Mouse (Mus musculus) neural tube, embryonic 14.5 days (tissue): ENCODE measurements at regions not wholly inside any gene's neighbourhood (a gene's known extent, or its start where the extent isn't known, plus 50 kb on each side); places are given as distances from the start of the nearest gene placed in this dataset.

Experiments
- ATAC-seq: fragments of 200-750 bp; cut with Nextera tagmentation; 2 replicates; pipeline ENCODE4 v1.8.0; 2017; ENCODE audit warnings: low read depth, mild to moderate bottlenecking, moderate TSS enrichment, moderate library complexity
- H3K27ac ChIP-seq: fragments of 300-500 bp; sonication (generic); 2 replicates; pipeline ENCODE4 v1.5.1; 2014; ENCODE audit warnings: low read depth, mild to moderate bottlenecking, control low read depth, low read length, moderate library complexity, mixed read lengths
- H3K27me3 ChIP-seq: fragments of 300-500 bp; sonication (generic); 2 replicates; pipeline ENCODE4 v1.6.1; 2014; ENCODE audit warnings: low read length; ENCODE audit not compliant: control insufficient read depth, insufficient read depth
- H3K36me3 ChIP-seq: fragments of 300-500 bp; sonication (generic); 2 replicates; pipeline ENCODE4 v1.6.1; 2014; ENCODE audit warnings: low read length, mixed read lengths; ENCODE audit not compliant: control insufficient read depth, insufficient read depth
- H3K4me1 ChIP-seq: fragments of 300-500 bp; sonication (generic); 2 replicates; pipeline ENCODE4 v1.6.1; 2014; ENCODE audit warnings: low read length; ENCODE audit not compliant: control insufficient read depth, insufficient read depth
- H3K4me2 ChIP-seq: fragments of 300-500 bp; sonication (generic); 2 replicates; pipeline ENCODE4 v1.6.1; 2014; ENCODE audit warnings: mild to moderate bottlenecking, low read depth, low read length, control low read depth
- H3K4me3 ChIP-seq: fragments of 300-500 bp; sonication (generic); 2 replicates; pipeline ENCODE4 v1.5.1; 2014; ENCODE audit warnings: low read depth, low read length, control low read depth, mixed read lengths
- H3K9ac ChIP-seq: fragments of 300-500 bp; sonication (generic); replicated peaks from 2 replicates; pipeline ENCODE4 v1.6.1; 2014; ENCODE audit warnings: low read depth, mild to moderate bottlenecking, control low read depth, low read length, mixed read lengths
- H3K9me3 ChIP-seq: fragments of 300-500 bp; sonication (generic); 2 replicates; pipeline ENCODE4 v1.6.1; 2016; ENCODE audit warnings: low read length; ENCODE audit not compliant: control insufficient read depth
- WGBS: fragments of 180-500 bp; shearing (Covaris S2); extraction: QIAGEN DNeasy Blood & Tissue Kit; methylation state at CpG from one replicate; pipeline ENCODE4 v1.1.7; 2014; 5-methylcytosine and 5-hydroxymethylcytosine counted together

GRCm38 (mm10) chr10:98496254-98496653 is 418.0 kb upstream of the Atp2b1 start:
- 76% methylated on average over 4 of the region's 4 CpGs for WGBS
- Histone ChIP-seq H3K4me3 (no peak overlapping the region), H3K27me3 (no peaks in the 10 kb centered on the region), H3K4me1 (no peaks in the 10 kb centered on the region), H3K4me2 (no peak overlapping the region), H3K36me3 (no peaks in the 10 kb centered on the region), H3K9ac (no peak overlapping the region), H3K27ac (no peak overlapping the region), H3K9me3 (no peaks in the 10 kb centered on the region)
- no peak for ATAC-seq

GRCm38 (mm10) chr10:98500315-98500714 is 413.9 kb upstream of the Atp2b1 start:
- ATAC-seq: no peak
- H3K36me3 ChIP-seq: no peaks in the 10 kb centered on the region
- WGBS: 98% methylated on average over 4 of the region's 4 CpGs

GRCm38 (mm10) chr10:98501566-98501965 is 412.6 kb upstream of the Atp2b1 start:
- Histone ChIP-seq H3K27me3 (no peaks in the 10 kb centered on the region), H3K27ac (no peak overlapping the region), H3K4me2 (no peak overlapping the region), H3K4me3 (no peak overlapping the region), H3K4me1 (no peaks in the 10 kb centered on the region), H3K36me3 (no peaks in the 10 kb centered on the region), H3K9me3 (no peaks in the 10 kb centered on the region), H3K9ac (no peak overlapping the region)
- WGBS: 82% methylated on average over 5 of the region's 5 CpGs
- no peak for ATAC-seq

More at GRCm38 (mm10) chr10:98500315-98500714, 413.9 kb upstream of the Atp2b1 start:
- Histone ChIP-seq H3K4me1 (no peaks in the 10 kb centered on the region), H3K9ac (no peak overlapping the region), H3K27me3 (no peaks in the 10 kb centered on the region), H3K27ac (no peak overlapping the region), H3K4me3 (no peak overlapping the region), H3K4me2 (no peak overlapping the region), H3K9me3 (no peaks in the 10 kb centered on the region)

GRCm38 (mm10) chr10:98504524-98504923 is 409.7 kb upstream of the Atp2b1 start:
- 87% methylated on average over 3 of the region's 3 CpGs for WGBS
- Histone ChIP-seq H3K4me3 (no peak overlapping the region), H3K36me3 (no peaks in the 10 kb centered on the region), H3K9ac (no peak overlapping the region), H3K4me2 (no peak overlapping the region), H3K4me1 (no peaks in the 10 kb centered on the region), H3K9me3 (no peaks in the 10 kb centered on the region), H3K27me3 (no peaks in the 10 kb centered on the region), H3K27ac (no peak overlapping the region)
- no peak for ATAC-seq

- Histone ChIP-seq H3K27me3 (no peaks in the 10 kb centered on the region), H3K27ac (no peak overlapping the region), H3K4me1 (no peaks in the 10 kb centered on the region), H3K4me3 (no peak overlapping the region), H3K4me2 (no peak overlapping the region), H3K36me3 (no peaks in the 10 kb centered on the region), H3K9ac (no peak overlapping the region), H3K9me3 (no peaks in the 10 kb centered on the region)
- no peak for ATAC-seq
- WGBS: 65% methylated on average over 5 of the region's 5 CpGs
These were observed 405.6 kb upstream of the Atp2b1 start for GRCm38 (mm10) chr10:98508515-98509143.

- Histone ChIP-seq H3K27ac (no peak overlapping the region), H3K27me3 (no peaks in the 10 kb centered on the region), H3K4me3 (no peak overlapping the region), H3K4me2 (no peak overlapping the region), H3K9ac (no peak overlapping the region), H3K36me3 (no peaks in the 10 kb centered on the region), H3K9me3 (no peaks in the 10 kb centered on the region), H3K4me1 (no peaks in the 10 kb centered on the region)
- ATAC-seq: no peak
- 90% methylated on average over 1 of the region's 1 CpGs for WGBS
These were observed 399.4 kb upstream of the Atp2b1 start for GRCm38 (mm10) chr10:98514836-98515235.

- no peak overlapping the region for H3K9ac ChIP-seq
- H3K27me3 ChIP-seq: no peaks in the 10 kb centered on the region
- no peak for ATAC-seq
- no peaks in the 10 kb centered on the region for H3K4me1 ChIP-seq
- no peaks in the 10 kb centered on the region for H3K9me3 ChIP-seq
- H3K4me2 ChIP-seq: no peak overlapping the region
- no peaks in the 10 kb centered on the region for H3K36me3 ChIP-seq
- WGBS: 92% methylated on average over 2 of the region's 2 CpGs
- H3K4me3 ChIP-seq: no peak overlapping the region
- no peak overlapping the region for H3K27ac ChIP-seq
These were observed 396.6 kb upstream of the Atp2b1 start for GRCm38 (mm10) chr10:98517609-98518008.

- Histone ChIP-seq H3K4me2 (no peak overlapping the region), H3K27ac (no peak overlapping the region), H3K27me3 (no peaks in the 10 kb centered on the region), H3K36me3 (no peaks in the 10 kb centered on the region), H3K9me3 (no peaks in the 10 kb centered on the region; the same call in 1 of the 2 replicates), H3K4me1 (no peaks in the 10 kb centered on the region), H3K4me3 (no peak overlapping the region), H3K9ac (no peak overlapping the region)
- WGBS: 71% methylated on average over 4 of the region's 4 CpGs
- no peak for ATAC-seq
These were observed 384.6 kb upstream of the Atp2b1 start for GRCm38 (mm10) chr10:98529565-98529964.

DNA sequence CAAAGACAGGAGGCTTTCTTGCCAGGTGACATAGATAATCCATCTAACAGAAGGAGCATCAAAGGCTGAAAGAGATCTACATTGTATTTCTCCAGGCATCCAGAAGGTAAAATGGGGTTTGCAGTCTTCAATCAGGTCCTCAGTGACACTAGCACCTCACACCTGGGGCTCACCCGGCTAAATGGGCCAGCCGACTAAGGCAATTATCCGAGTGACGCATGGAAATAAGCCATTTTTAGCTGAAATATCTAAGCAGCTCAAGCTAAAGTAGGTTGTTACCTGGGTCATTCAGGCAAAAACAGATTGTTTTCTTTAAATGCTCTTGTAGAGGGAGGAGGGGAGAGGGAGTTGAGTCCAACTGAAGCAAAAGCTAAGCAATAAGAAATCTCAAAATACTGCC is 382.8 kb upstream of the Atp2b1 start:
- H3K4me3 ChIP-seq: no peak overlapping the region
- H3K36me3 ChIP-seq: no peaks in the 10 kb centered on the region
- H3K9me3 ChIP-seq: no peaks in the 10 kb centered on the region
- no peak overlapping the region for H3K27ac ChIP-seq
- H3K4me2 ChIP-seq: no peak overlapping the region
- WGBS: 89% methylated on average over 4 of the region's 4 CpGs
- no peaks in the 10 kb centered on the region for H3K27me3 ChIP-seq
- H3K4me1 ChIP-seq: no peaks in the 10 kb centered on the region
- H3K9ac ChIP-seq: no peak overlapping the region
- ATAC-seq: no peak
